Mouse (Mus musculus): Measurements from ENCODE around the gene Xpnpep2. TPM values are rescaled to one million over a fixed set of nuclear protein-coding genes. Genes with fewer than 3 reads are reported as not detected.
A peak's percentile ranks its signal among the peaks of the same experiment; 100 is the strongest.

The Xpnpep2 gene
- total and polyA plus RNA-seq, 3 experiments, result 0.39 to 2.0 (median 1.7) TPM

DNA sequence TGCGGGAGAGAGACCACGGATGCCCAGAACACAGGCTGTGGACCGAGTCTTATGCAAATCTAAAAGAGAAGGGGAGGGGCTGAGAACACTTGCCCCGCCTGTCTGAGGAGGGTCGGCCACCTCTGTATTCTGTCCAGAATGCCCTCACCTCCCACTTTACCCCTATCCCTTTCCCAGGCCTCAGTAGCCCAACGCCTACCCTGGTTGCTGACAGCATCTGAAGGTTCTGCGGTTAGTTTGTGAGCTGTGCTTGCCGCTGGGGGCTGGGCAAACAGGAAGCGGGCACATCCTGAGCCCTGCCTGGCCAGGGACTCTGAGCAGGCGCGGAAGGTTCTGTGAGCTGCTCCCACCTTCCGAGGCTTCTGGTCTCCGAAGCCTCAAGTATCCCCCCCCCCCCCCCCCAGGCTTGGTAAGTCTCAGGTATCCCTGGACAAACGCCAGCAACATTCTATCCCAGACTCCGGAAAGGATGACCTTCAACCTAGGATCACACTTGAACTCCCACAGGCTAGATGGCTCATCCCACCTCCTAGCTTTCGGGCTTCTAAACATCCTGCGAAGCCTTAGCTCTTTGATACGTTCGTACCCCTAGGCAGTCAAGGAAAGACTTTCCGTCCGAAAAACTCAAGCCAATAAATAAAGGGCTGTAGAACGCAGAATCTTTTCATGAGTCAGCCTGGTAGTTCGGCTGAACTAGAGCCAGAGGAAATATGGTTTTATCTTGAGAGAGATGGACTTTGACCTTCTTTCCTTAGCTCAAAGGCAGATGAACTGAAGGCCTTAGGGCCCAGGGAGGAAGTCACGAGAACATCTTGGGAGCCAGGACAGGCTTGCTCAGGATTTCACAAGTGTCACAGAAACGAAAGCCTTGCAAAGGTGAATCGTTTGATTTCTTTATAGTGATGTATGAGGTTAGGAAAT is 35.1 kb downstream of the Xpnpep2 start:
- Histone ChIP-seq H3K4me1 (ENCODE audit: insufficient read depth, low read depth, low read length) (peaks cover 73% of the 10 kb centered on the region), H3K9me3 (replicated peaks) (no peaks in the 10 kb centered on the region), H3K36me3 (replicated peaks) (no peaks in the 10 kb centered on the region), H3K27me3 (ENCODE audit: insufficient read depth, low read length) (no peaks in the 10 kb centered on the region), H3K4me3 (ENCODE audit: low read depth, low read length) (no peak overlapping the region; the same call in 1 of the 2 replicates)
- ATAC-seq (ENCODE audit: extremely low read depth, insufficient number of reproducible peaks, low FRiP score, poor library complexity, severe bottlenecking), result peak; percentile 41; the same call in 1 of the 2 replicates
- no peak for DNase-seq (ENCODE audit: low spot score)
- TF ChIP-seq TAL1 (conservative IDR thresholded peaks at IDR 0.05; ENCODE audit: low read depth, low read length) (no peak), CTCF (IDR thresholded peaks at IDR 0.05; ENCODE audit: low read depth, low read length) (no peak), GATA2 (IDR thresholded peaks at IDR 0.05; ENCODE audit: borderline replicate concordance, low read depth, low read length) (no peak), POLR2AphosphoS5 (IDR thresholded peaks at IDR 0.05; ENCODE audit: insufficient replicate concordance, low read depth, low read length) (no peak), GATA1 (IDR thresholded peaks at IDR 0.05; ENCODE audit: borderline replicate concordance, low read length) (no peak)

DNA sequence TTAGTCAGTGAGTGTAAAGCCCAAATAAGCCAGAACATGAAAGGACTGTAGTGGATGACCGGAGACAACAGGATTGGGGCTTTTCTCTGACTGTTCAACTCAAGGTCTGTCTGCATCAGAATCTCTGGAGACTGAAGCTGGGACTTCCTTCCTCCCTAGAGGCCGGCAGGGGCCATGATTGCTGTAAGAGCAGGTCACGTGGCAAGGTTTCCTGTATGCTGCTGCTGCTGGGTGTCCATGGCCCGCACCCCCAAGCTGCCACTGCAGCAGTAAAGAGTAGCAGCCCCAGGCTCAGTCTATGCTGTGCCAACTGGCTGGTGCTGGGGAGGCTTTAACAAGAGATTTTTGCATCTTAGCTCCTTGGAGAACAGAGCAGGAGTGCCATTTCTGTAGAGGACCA is 37.7 kb downstream of the Xpnpep2 start, which contains the start of gene Sash3:
Gene Sash3, plus strand, starts transcription at position 175 of the 400 bp plus-strand sequence.
- ATAC-seq (ENCODE audit: extremely low read depth, insufficient number of reproducible peaks, low FRiP score, poor library complexity, severe bottlenecking), result no peak
- no peak for DNase-seq (ENCODE audit: low spot score)

DNA sequence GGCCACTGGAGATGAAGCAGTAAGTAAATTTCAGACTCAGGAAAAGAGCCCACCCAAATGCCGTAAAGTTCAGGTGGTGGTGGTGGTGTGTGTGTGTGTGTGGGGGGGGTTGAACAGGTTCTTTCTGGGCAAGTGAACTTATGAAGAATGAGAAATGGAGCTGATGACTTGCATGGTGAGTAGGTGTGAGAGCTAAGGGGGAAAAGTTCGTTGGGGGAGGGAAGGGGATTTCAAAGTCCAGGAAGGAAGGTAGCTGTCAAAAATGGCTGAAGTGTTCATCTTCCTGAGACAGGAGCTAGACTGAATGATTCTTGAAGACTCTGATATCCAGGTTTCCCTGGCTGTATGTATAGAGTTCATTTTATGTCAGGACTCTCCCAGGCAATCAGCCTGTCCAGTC is 38.7 kb downstream of the Xpnpep2 start:
- no peak for DNase-seq (ENCODE audit: low spot score)
- no peak for ATAC-seq (ENCODE audit: extremely low read depth, insufficient number of reproducible peaks, low FRiP score, poor library complexity, severe bottlenecking)
- TF ChIP-seq POLR2AphosphoS5 (IDR thresholded peaks at IDR 0.05; ENCODE audit: insufficient replicate concordance, low read depth, low read length), result no peak
- TF ChIP-seq CTCF (IDR thresholded peaks at IDR 0.05; ENCODE audit: low read depth, low read length), result no peak
- no peak for TF ChIP-seq GATA1 (IDR thresholded peaks at IDR 0.05; ENCODE audit: borderline replicate concordance, low read length)
- no peak for TF ChIP-seq TAL1 (conservative IDR thresholded peaks at IDR 0.05; ENCODE audit: low read depth, low read length)
- TF ChIP-seq GATA2 (IDR thresholded peaks at IDR 0.05; ENCODE audit: borderline replicate concordance, low read depth, low read length), result no peak
- Histone ChIP-seq H3K9me3 (replicated peaks) (no peaks in the 10 kb centered on the region), H3K4me3 (ENCODE audit: low read depth, low read length) (no peak overlapping the region; the same call in 1 of the 2 replicates), H3K4me1 (ENCODE audit: insufficient read depth, low read depth, low read length) (peaks cover 54% of the 10 kb centered on the region), H3K36me3 (replicated peaks) (no peaks in the 10 kb centered on the region), H3K27me3 (ENCODE audit: insufficient read depth, low read length) (no peaks in the 10 kb centered on the region)

More for the DNA sequence above, 37.7 kb downstream of the Xpnpep2 start, which contains the start of gene Sash3:
- Histone ChIP-seq H3K36me3 (replicated peaks) (no peaks in the 10 kb centered on the region), H3K4me3 (ENCODE audit: low read depth, low read length) (no peak within 1 kb of the TSS), H3K4me1 (ENCODE audit: insufficient read depth, low read depth, low read length) (peaks cover 57% of the 10 kb centered on the region), H3K9me3 (replicated peaks) (no peaks in the 10 kb centered on the region), H3K27me3 (ENCODE audit: insufficient read depth, low read length) (no peaks in the 10 kb centered on the region)
- TF ChIP-seq GATA2 (IDR thresholded peaks at IDR 0.05; ENCODE audit: borderline replicate concordance, low read depth, low read length) (no peak), CTCF (IDR thresholded peaks at IDR 0.05; ENCODE audit: low read depth, low read length) (no peak)

DNA sequence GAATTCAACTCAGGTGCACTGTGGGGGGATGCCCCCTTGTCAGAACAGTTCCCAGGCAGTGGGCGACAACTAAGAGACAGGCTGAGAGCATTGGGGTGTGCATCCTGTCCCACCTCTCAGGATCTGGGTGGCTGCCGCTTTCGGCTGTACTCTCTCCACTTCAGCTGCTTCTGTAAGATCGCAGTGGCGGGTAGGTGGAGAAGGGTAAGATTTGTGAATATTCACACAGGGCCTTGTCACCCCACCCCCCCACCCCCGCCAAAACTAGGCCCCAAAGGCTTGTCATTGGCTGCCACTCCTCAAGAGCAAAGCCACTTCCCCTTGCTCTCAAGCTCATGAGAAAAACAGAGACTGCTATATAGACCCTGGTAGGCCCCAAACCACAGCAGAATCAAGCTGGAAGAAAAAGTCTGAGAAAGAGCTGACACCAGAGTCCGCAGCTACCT is 39.2 kb downstream of the Xpnpep2 start:
- DNase-seq (ENCODE audit: low spot score) (peak; percentile 58), ATAC-seq (ENCODE audit: extremely low read depth, insufficient number of reproducible peaks, low FRiP score, poor library complexity, severe bottlenecking) (peak; percentile 46; the same call in 1 of the 2 replicates)
- H3K27me3 ChIP-seq (ENCODE audit: insufficient read depth, low read length), result no peaks in the 10 kb centered on the region
- H3K4me3 ChIP-seq (ENCODE audit: low read depth, low read length), result peak overlapping the region; percentile 46; the same call in 1 of the 2 replicates
- H3K4me1 ChIP-seq (ENCODE audit: insufficient read depth, low read depth, low read length), result peaks cover 53% of the 10 kb centered on the region
- no peaks in the 10 kb centered on the region for H3K9me3 ChIP-seq (replicated peaks)
- no peak for TF ChIP-seq POLR2AphosphoS5 (IDR thresholded peaks at IDR 0.05; ENCODE audit: insufficient replicate concordance, low read depth, low read length)
- TF ChIP-seq CTCF (IDR thresholded peaks at IDR 0.05; ENCODE audit: low read depth, low read length), result no peak
- no peak for TF ChIP-seq GATA1 (IDR thresholded peaks at IDR 0.05; ENCODE audit: borderline replicate concordance, low read length)
- TF ChIP-seq TAL1 (conservative IDR thresholded peaks at IDR 0.05; ENCODE audit: low read depth, low read length), result no peak
- TF ChIP-seq GATA2 (IDR thresholded peaks at IDR 0.05; ENCODE audit: borderline replicate concordance, low read depth, low read length), result no peak
- no peaks in the 10 kb centered on the region for H3K36me3 ChIP-seq (replicated peaks)

GRCm38 (mm10) chrX:48152106-48152505 is 43.6 kb downstream of the Xpnpep2 start:
- DNase-seq (ENCODE audit: low spot score) (no peak), ATAC-seq (ENCODE audit: extremely low read depth, insufficient number of reproducible peaks, low FRiP score, poor library complexity, severe bottlenecking) (no peak)
- Histone ChIP-seq H3K4me3 (ENCODE audit: low read depth, low read length) (no peak overlapping the region), H3K27me3 (ENCODE audit: insufficient read depth, low read length) (no peaks in the 10 kb centered on the region), H3K36me3 (replicated peaks) (no peaks in the 10 kb centered on the region), H3K4me1 (ENCODE audit: insufficient read depth, low read depth, low read length) (peaks cover 60% of the 10 kb centered on the region), H3K9me3 (replicated peaks) (no peaks in the 10 kb centered on the region)
- TF ChIP-seq POLR2AphosphoS5 (IDR thresholded peaks at IDR 0.05; ENCODE audit: insufficient replicate concordance, low read depth, low read length) (no peak), GATA1 (IDR thresholded peaks at IDR 0.05; ENCODE audit: borderline replicate concordance, low read length) (no peak), CTCF (IDR thresholded peaks at IDR 0.05; ENCODE audit: low read depth, low read length) (no peak), GATA2 (IDR thresholded peaks at IDR 0.05; ENCODE audit: borderline replicate concordance, low read depth, low read length) (no peak), TAL1 (conservative IDR thresholded peaks at IDR 0.05; ENCODE audit: low read depth, low read length) (no peak)

GRCm38 (mm10) chrX:48153414-48153813 is 44.9 kb downstream of the Xpnpep2 start:
- Histone ChIP-seq H3K36me3 (replicated peaks) (no peaks in the 10 kb centered on the region), H3K4me1 (ENCODE audit: insufficient read depth, low read depth, low read length) (peaks cover 60% of the 10 kb centered on the region), H3K9me3 (replicated peaks) (no peaks in the 10 kb centered on the region), H3K4me3 (ENCODE audit: low read depth, low read length) (no peak overlapping the region), H3K27me3 (ENCODE audit: insufficient read depth, low read length) (no peaks in the 10 kb centered on the region)
- ATAC-seq (ENCODE audit: extremely low read depth, insufficient number of reproducible peaks, low FRiP score, poor library complexity, severe bottlenecking) (peak; percentile 95), DNase-seq (ENCODE audit: low spot score) (peak; percentile 20)
- TF ChIP-seq POLR2AphosphoS5 (IDR thresholded peaks at IDR 0.05; ENCODE audit: insufficient replicate concordance, low read depth, low read length) (no peak), TAL1 (conservative IDR thresholded peaks at IDR 0.05; ENCODE audit: low read depth, low read length) (peak; percentile 97), GATA2 (IDR thresholded peaks at IDR 0.05; ENCODE audit: borderline replicate concordance, low read depth, low read length) (no peak), CTCF (IDR thresholded peaks at IDR 0.05; ENCODE audit: low read depth, low read length) (no peak)

Measured in G1E (cell line).